Mouse (Mus musculus) ES-E14 (cell line): Measurements from ENCODE around the gene Gtdc1.

Experiments used
- CHD2 ChIP-seq: IDR thresholded peaks from 2 replicates; pipeline ENCODE4 v1.6.1; 2014; ENCODE audit warnings: mild to moderate bottlenecking, low read depth, low read length, inconsistent platforms
- MAFK ChIP-seq: IDR thresholded peaks from 2 replicates; pipeline ENCODE4 v1.6.1; 2014; ENCODE audit warnings: mild to moderate bottlenecking, low read depth, low read length, inconsistent platforms; ENCODE audit not compliant: insufficient read depth
- ZC3H11A ChIP-seq: IDR thresholded peaks from 2 replicates; pipeline ENCODE4 v1.6.1; 2012; ENCODE audit warnings: low read depth, mild to moderate bottlenecking, inconsistent platforms, low read length, borderline replicate concordance
- ZNF384 ChIP-seq: IDR thresholded peaks from 2 replicates; pipeline ENCODE4 v1.6.1; 2012; ENCODE audit warnings: low read depth, low read length, inconsistent platforms

DNA sequence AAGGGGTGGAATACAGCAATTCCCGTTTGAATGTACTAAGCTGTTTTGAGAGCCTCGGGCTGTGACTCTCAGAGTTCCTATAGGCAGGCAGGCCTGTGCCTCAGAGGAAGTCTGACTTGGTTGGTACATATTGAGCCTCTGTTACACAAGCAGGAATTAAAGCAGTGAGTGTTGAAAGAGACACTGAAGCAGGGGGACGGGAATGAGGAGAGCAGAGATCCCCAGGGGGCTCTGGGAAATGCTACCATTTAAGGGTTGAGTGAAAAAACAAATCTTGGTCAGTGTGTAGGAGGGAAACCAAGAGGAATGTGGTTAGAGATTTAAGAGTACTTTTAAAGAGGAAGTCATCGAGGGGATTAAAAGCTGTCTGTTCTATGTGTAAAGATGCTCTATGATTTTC is 49.0 kb upstream of the Gtdc1 start:
- no peak for TF ChIP-seq CHD2
- TF ChIP-seq MAFK, result no peak
- no peak for TF ChIP-seq ZC3H11A
- TF ChIP-seq ZNF384, result no peak
